Mouse (Mus musculus) CH12.LX (cell line): ENCODE data around the gene Dnah12. TPM values are rescaled to one million over a fixed set of nuclear protein-coding genes. Genes with fewer than 3 reads are reported as not detected.
"Not testable (repeated sequence)": the region's sequence is repeated elsewhere in the genome, so short reads cannot be mapped to it uniquely, and the experiment has no call there.

ENCODE experiments used
- DNase-seq: peaks from one replicate; pipeline ENCODE4 v3.0.0-alpha.2; 2013; ENCODE audit errors: extremely low read depth
- H3K27ac ChIP-seq: 2 replicates; pipeline ENCODE4 v1.5.1; 2012; ENCODE audit warnings: low read depth, mild to moderate bottlenecking, control low read depth, moderate library complexity; ENCODE audit not compliant: insufficient read depth
- H3K27me3 ChIP-seq: replicated peaks from 2 replicates; pipeline ENCODE3; 2012; ENCODE audit warnings: inconsistent platforms
- H3K36me3 ChIP-seq, 2 experiments: replicated peaks in 1 of 2; 2 replicates each; pipeline versions ENCODE3 to v1.6.1; 2012; ENCODE audit warnings: inconsistent platforms in 1 of 2, low read length in 1 of 2, mild to moderate bottlenecking in 1 of 2, mixed read lengths in 1 of 2, moderate library complexity in 1 of 2; ENCODE audit not compliant: control insufficient read depth in 1 of 2, insufficient read depth in 1 of 2
- H3K4me1 ChIP-seq, 2 experiments: 2 replicates each; pipeline ENCODE4 v1.6.1; 2012; ENCODE audit warnings: inconsistent platforms in 1 of 2, moderate library complexity in 1 of 2; ENCODE audit not compliant: insufficient read depth in 2 of 2, control insufficient read depth in 1 of 2
- H3K4me2 ChIP-seq: 2 replicates; pipeline ENCODE4 v1.6.1; 2012; ENCODE audit warnings: low read depth, mild to moderate bottlenecking, control low read depth; ENCODE audit not compliant: poor library complexity, insufficient read depth, severe bottlenecking
- H3K4me3 ChIP-seq, 3 experiments: fragments of 150-350 bp in 1 of 3; sonication (generic) in 1 of 3; replicated peaks in 1 of 3; 2 replicates each; pipeline versions ENCODE3 to v1.5.1; 2011 to 2012; ENCODE audit warnings: low read depth in 2 of 3, low read length in 2 of 3, mild to moderate bottlenecking in 2 of 3, moderate library complexity in 2 of 3, control low read depth in 1 of 3, improper control_type of control experiment in 1 of 3, inconsistent platforms in 1 of 3, mixed read lengths in 1 of 3; ENCODE audit not compliant: poor library complexity in 1 of 3
- H3K79me2 ChIP-seq: replicated peaks from 2 replicates; pipeline ENCODE4 v1.6.1; 2012; ENCODE audit warnings: mild to moderate bottlenecking, moderate library complexity; ENCODE audit not compliant: control insufficient read depth, poor library complexity, insufficient read depth, severe bottlenecking; ENCODE audit errors: extremely low read depth
- H3K9ac ChIP-seq: 2 replicates; pipeline ENCODE4 v1.6.1; 2012; ENCODE audit warnings: low read depth, mild to moderate bottlenecking, control low read depth, moderate library complexity; ENCODE audit not compliant: insufficient read depth
- H3K9me3 ChIP-seq: replicated peaks from 2 replicates; pipeline ENCODE3; 2012; ENCODE audit warnings: low read length, inconsistent platforms, mixed read lengths
- BHLHE40 ChIP-seq: IDR thresholded peaks from 2 replicates; pipeline ENCODE4 v1.6.1; 2011; ENCODE audit warnings: mild to moderate bottlenecking, low read depth, low read length, improper control_type of control experiment
- CHD1 ChIP-seq: IDR thresholded peaks from 2 replicates; pipeline ENCODE4 v1.6.1; 2012; ENCODE audit warnings: low read depth, low read length, improper control_type of control experiment, inconsistent platforms
- CTCF ChIP-seq, 2 experiments: IDR thresholded peaks in 1 of 2; conservative IDR thresholded peaks in 1 of 2; 2 replicates each; pipeline ENCODE4 v1.5.1; 2011 to 2012; ENCODE audit warnings: low read depth in 2 of 2, low read length in 2 of 2, improper control_type of control experiment in 1 of 2, inconsistent platforms in 1 of 2, mild to moderate bottlenecking in 1 of 2, moderate library complexity in 1 of 2
- E2F4 ChIP-seq: IDR thresholded peaks from 2 replicates; pipeline ENCODE4 v1.6.1; 2011; ENCODE audit warnings: low read depth, low read length, improper control_type of control experiment; ENCODE audit not compliant: insufficient replicate concordance
- ELF1 ChIP-seq: IDR thresholded peaks from 2 replicates; pipeline ENCODE4 v1.6.1; 2014; ENCODE audit warnings: low read depth, mild to moderate bottlenecking, inconsistent platforms, low read length, improper control_type of control experiment
- ETS1 ChIP-seq: conservative IDR thresholded peaks from 2 replicates; pipeline ENCODE4 v1.6.1; 2012; ENCODE audit warnings: low read depth, mild to moderate bottlenecking, inconsistent platforms, low read length, improper control_type of control experiment, moderate library complexity
- GABPA ChIP-seq: IDR thresholded peaks from 2 replicates; pipeline ENCODE4 v1.6.1; 2012; ENCODE audit warnings: low read depth, low read length, improper control_type of control experiment, inconsistent platforms; ENCODE audit not compliant: insufficient replicate concordance
- HCFC1 ChIP-seq: IDR thresholded peaks from 2 replicates; pipeline ENCODE4 v1.6.1; 2012; ENCODE audit warnings: low read depth, mild to moderate bottlenecking, inconsistent platforms, low read length, improper control_type of control experiment
- JUN ChIP-seq: IDR thresholded peaks from 2 replicates; pipeline ENCODE4 v1.6.1; 2011; ENCODE audit warnings: low read depth, mild to moderate bottlenecking, low read length, improper control_type of control experiment, moderate library complexity; ENCODE audit not compliant: insufficient read depth
- JUND ChIP-seq: conservative IDR thresholded peaks from 2 replicates; pipeline ENCODE4 v1.6.1; 2011; ENCODE audit warnings: low read depth, low read length, improper control_type of control experiment
- KAT2A ChIP-seq: IDR thresholded peaks from 2 replicates; pipeline ENCODE4 v1.6.1; 2012; ENCODE audit warnings: low read length, improper control_type of control experiment, inconsistent platforms; ENCODE audit not compliant: insufficient replicate concordance
- MAFK ChIP-seq: IDR thresholded peaks from 2 replicates; pipeline ENCODE4 v1.6.1; 2011; ENCODE audit warnings: low read length, improper control_type of control experiment; ENCODE audit not compliant: insufficient replicate concordance
- MAX ChIP-seq: IDR thresholded peaks from 2 replicates; pipeline ENCODE4 v1.6.1; 2011; ENCODE audit warnings: low read length, improper control_type of control experiment
- MAZ ChIP-seq: IDR thresholded peaks from 2 replicates; pipeline ENCODE4 v1.6.1; 2012; ENCODE audit warnings: low read depth, mild to moderate bottlenecking, inconsistent platforms, low read length, improper control_type of control experiment, moderate library complexity
- MXI1 ChIP-seq: IDR thresholded peaks from 2 replicates; pipeline ENCODE4 v1.6.1; 2011; ENCODE audit warnings: mild to moderate bottlenecking, low read depth, low read length, improper control_type of control experiment
- NELFE ChIP-seq: IDR thresholded peaks from 2 replicates; pipeline ENCODE4 v1.6.1; 2011; ENCODE audit warnings: low read depth, low read length, improper control_type of control experiment
- PAX5 ChIP-seq: IDR thresholded peaks from 2 replicates; pipeline ENCODE4 v1.6.1; 2012; ENCODE audit warnings: low read length, inconsistent platforms, mixed read lengths
- POLR2A ChIP-seq: IDR thresholded peaks from 2 replicates; pipeline ENCODE4 v1.6.1; 2011; ENCODE audit warnings: low read depth, mild to moderate bottlenecking, improper control_type of control experiment, low read length
- POLR2AphosphoS2 ChIP-seq: IDR thresholded peaks from 2 replicates; pipeline ENCODE4 v1.6.1; 2011; ENCODE audit warnings: low read depth, low read length, improper control_type of control experiment
- RAD21 ChIP-seq: IDR thresholded peaks from 2 replicates; pipeline ENCODE4 v1.6.1; 2011; ENCODE audit warnings: low read depth, mild to moderate bottlenecking, low read length, improper control_type of control experiment, moderate library complexity
- SIN3A ChIP-seq: IDR thresholded peaks from 2 replicates; pipeline ENCODE4 v1.6.1; 2012; ENCODE audit warnings: low read length, improper control_type of control experiment, inconsistent platforms
- TBP ChIP-seq: conservative IDR thresholded peaks from 2 replicates; pipeline ENCODE4 v1.6.1; 2011; ENCODE audit warnings: low read depth, low read length, improper control_type of control experiment
- TCF12 ChIP-seq: IDR thresholded peaks from 2 replicates; pipeline ENCODE4 v1.6.1; 2014; ENCODE audit warnings: low read depth, mild to moderate bottlenecking, inconsistent platforms, low read length, improper control_type of control experiment
- ZC3H11A ChIP-seq: IDR thresholded peaks from 2 replicates; pipeline ENCODE4 v1.6.1; 2012; ENCODE audit warnings: low read depth, mild to moderate bottlenecking, inconsistent platforms, low read length, improper control_type of control experiment
- ZKSCAN1 ChIP-seq: IDR thresholded peaks from 2 replicates; pipeline ENCODE4 v1.6.1; 2012; ENCODE audit warnings: low read depth, inconsistent platforms, low read length, improper control_type of control experiment, borderline replicate concordance
- ZMIZ1 ChIP-seq: IDR thresholded peaks from 2 replicates; pipeline ENCODE4 v1.6.1; 2012; ENCODE audit warnings: low read depth, mild to moderate bottlenecking, inconsistent platforms, low read length, improper control_type of control experiment
- ZNF384 ChIP-seq: IDR thresholded peaks from 2 replicates; pipeline ENCODE4 v1.6.1; 2012; ENCODE audit warnings: low read depth, low read length, improper control_type of control experiment, inconsistent platforms
- dilution Hi-C: fragments of 300-500 bp; cut with MboI; formaldehyde crosslinking; loops from 2 replicates; pipeline ENCODE4 v1.14.3; 2020; ENCODE audit warnings: low sequenced_read_pairs; ENCODE audit not compliant: extremely low pct_unique_long_range_greater_than_20kb, extremely low pct_ligation_motif_present
- in situ Hi-C: fragments of 300-500 bp; cut with MboI; formaldehyde crosslinking; loops from 3 replicates; pipeline ENCODE4 v1.14.3; 2019; ENCODE audit warnings: low sequenced_read_pairs, low pct_ligation_motif_present, low pct_unique_long_range_greater_than_20kb, mixed read lengths
- polyA plus RNA-seq: library from polyadenylated mRNA; unstranded; fragments of >175 nt; gene quantifications from 2 replicates; pipeline ENCODE4 v1.2.1, GENCODE M21; 2012; ENCODE audit warnings: low read depth; ENCODE audit not compliant: insufficient read length
- total RNA-seq, 2 experiments: library from RNA; depleted of rRNA; stranded (reverse); fragments of 300-350 nt in 1 of 2; fragments of >200 nt in 1 of 2; gene quantifications; 2 replicates each; pipeline ENCODE4 v1.2.3; 2012 to 2014

Dnah12 gene
- total and polyA plus RNA-seq, 3 experiments, result 0.04 to 0.13 (median 0.04) TPM

GRCm38 (mm10) chr14:26705246-26705645 is 12.2 kb downstream of the Dnah12 start:
- TF ChIP-seq CTCF (conservative IDR thresholded peaks at IDR 0.05 in 1 of 2, IDR thresholded peaks at IDR 0.05 in 1 of 2; ENCODE audit: low read depth in 2 of 2, low read length in 2 of 2), result 0 out of 4 replicates have a peak, but pooled peaks of 1 of the 2 experiments have one; percentile 7
- H3K4me2 ChIP-seq, H3K4me1 ChIP-seq, H3K9ac ChIP-seq, in situ Hi-C loops, DNase-seq, H3K9me3 ChIP-seq, H3K27ac ChIP-seq, H3K79me2 ChIP-seq, H3K4me3 ChIP-seq, H3K36me3 ChIP-seq, H3K27me3 ChIP-seq, dilution Hi-C loops: not testable (repeated sequence)

- H3K9me3 ChIP-seq, dilution Hi-C loops, in situ Hi-C loops, DNase-seq, H3K4me3 ChIP-seq, H3K27me3 ChIP-seq, H3K27ac ChIP-seq, H3K4me2 ChIP-seq, H3K79me2 ChIP-seq, H3K36me3 ChIP-seq, H3K4me1 ChIP-seq, H3K9ac ChIP-seq: not testable (repeated sequence)
Measured at GRCm38 (mm10) chr14:26719696-26720095, 26.6 kb downstream of the Dnah12 start.

DNA sequence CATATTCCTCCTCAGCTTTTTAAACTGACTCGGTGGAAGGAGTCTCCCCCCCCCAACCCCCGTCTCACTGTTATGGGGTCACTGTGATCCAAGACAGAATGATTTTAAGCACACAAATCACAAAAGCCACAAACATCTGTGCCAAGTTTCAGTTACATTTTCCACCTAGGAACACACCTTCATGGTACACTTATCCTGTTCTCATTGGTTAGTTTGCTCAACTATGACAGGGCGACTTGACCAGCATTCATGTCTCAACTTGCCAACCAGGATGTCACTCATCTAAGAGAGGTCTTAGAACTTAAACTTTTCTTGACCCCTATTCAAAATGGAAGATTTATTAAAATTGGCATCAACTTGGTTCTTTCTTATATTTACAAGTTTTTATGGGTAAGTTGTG is 31.8 kb downstream of the Dnah12 start:
- Histone ChIP-seq H3K4me3 (no peak overlapping the region), H3K27ac (no peak overlapping the region), H3K9ac (no peak overlapping the region), H3K4me1 (peaks cover 5 to 15% of the 10 kb centered on the region in 2 experiments), H3K36me3 (no peaks in the 10 kb centered on the region), H3K27me3 (no peaks in the 10 kb centered on the region), H3K9me3 (no peaks in the 10 kb centered on the region), H3K4me2 (peak overlapping the region; percentile 56; the same call in 1 of the 2 replicates), H3K79me2 (no peaks in the 10 kb centered on the region)
- peak; percentile 75 for DNase-seq
- dilution Hi-C loops (no loop called here), in situ Hi-C loops (no loop called here)
- TF ChIP-seq NELFE (no peak), TBP (no peak), TCF12 (peak; percentile 74; the same call in 1 of the 2 replicates), ZC3H11A (no peak), JUND (no peak), CTCF (conservative IDR thresholded peaks at IDR 0.05 in 1 of 2, IDR thresholded peaks at IDR 0.05 in 1 of 2; ENCODE audit: low read depth in 2 of 2, low read length in 2 of 2) (no peak), ZMIZ1 (no peak), ETS1 (peak; percentile 55), BHLHE40 (peak; percentile 51), E2F4 (no peak), POLR2AphosphoS2 (no peak), ZNF384 (no peak), KAT2A (no peak), MXI1 (no peak), HCFC1 (no peak), SIN3A (no peak), MAX (no peak), ZKSCAN1 (no peak), PAX5 (no peak), MAZ (no peak; the same call in 1 of the 2 replicates), JUN (0 out of 2 replicates have a peak, but pooled peaks have one; percentile 10), RAD21 (no peak), POLR2A (no peak), MAFK (no peak), ELF1 (no peak), CHD1 (peak; percentile 96), GABPA (no peak)
